Mouse (Mus musculus) heart, adult 2 months (tissue): ENCODE data around the gene Mmp24.

Experiments
- CTCF ChIP-seq: fragments of 200-600 bp; IDR thresholded peaks from 2 replicates; pipeline ENCODE4 v1.8.1; 2022; ENCODE audit warnings: antibody characterized with exemption, mild to moderate bottlenecking, moderate library complexity
- POLR2A ChIP-seq: fragments of 200-500 bp; IDR thresholded peaks from 2 replicates; pipeline ENCODE4 v1.6.1; 2011; ENCODE audit warnings: mild to moderate bottlenecking, low read depth, low read length, control low read depth; ENCODE audit not compliant: insufficient read depth

- TF ChIP-seq CTCF (no peak), POLR2A (no peak)
Measured at GRCm38 (mm10) chr2:155798613-155799012, 23.5 kb downstream of the Mmp24 start.
